Mouse (Mus musculus) stomach, embryonic 16.5 days (tissue): ENCODE data around the gene Smug1. TPM values are rescaled to one million over a fixed set of nuclear protein-coding genes. Genes with fewer than 3 reads are reported as not detected.
A peak's percentile ranks its signal among the peaks of the same experiment; 100 is the strongest.

Experiments
- ATAC-seq: fragments of 200-750 bp; cut with Nextera tagmentation; 2 replicates; pipeline ENCODE4 v1.8.0; 2017; ENCODE audit warnings: moderate number of reproducible peaks, moderate TSS enrichment; ENCODE audit not compliant: insufficient read depth, low FRiP score
- H3K27ac ChIP-seq: fragments of 300-500 bp; sonication (generic); 2 replicates; pipeline ENCODE4 v1.5.1; 2014; ENCODE audit warnings: low read length
- H3K27me3 ChIP-seq: fragments of 300-500 bp; sonication (generic); 2 replicates; pipeline ENCODE4 v1.6.1; 2014; ENCODE audit warnings: low read length, control low read depth, mixed read lengths; ENCODE audit not compliant: control insufficient read depth, insufficient read depth
- H3K36me3 ChIP-seq: fragments of 300-500 bp; sonication (generic); 2 replicates; pipeline ENCODE4 v1.6.1; 2014; ENCODE audit warnings: low read length; ENCODE audit not compliant: control insufficient read depth, insufficient read depth
- H3K4me1 ChIP-seq: fragments of 300-500 bp; sonication (generic); 2 replicates; pipeline ENCODE4 v1.6.1; 2014; ENCODE audit warnings: low read length, control low read depth, mixed read lengths; ENCODE audit not compliant: control insufficient read depth, insufficient read depth
- H3K4me2 ChIP-seq: fragments of 300-500 bp; sonication (generic); 2 replicates; pipeline ENCODE4 v1.6.1; 2014; ENCODE audit warnings: low read depth, low read length, mixed read lengths
- H3K4me3 ChIP-seq: fragments of 300-500 bp; sonication (generic); replicated peaks from 2 replicates; pipeline ENCODE4 v1.5.1; 2014; ENCODE audit warnings: mild to moderate bottlenecking, low read length
- H3K9ac ChIP-seq: fragments of 300-500 bp; sonication (generic); 2 replicates; pipeline ENCODE4 v1.6.1; 2014; ENCODE audit warnings: low read length
- H3K9me3 ChIP-seq: fragments of 300-500 bp; sonication (generic); replicated peaks from 2 replicates; pipeline ENCODE4 v1.6.1; 2016; ENCODE audit warnings: low read length, control low read depth; ENCODE audit not compliant: control insufficient read depth
- WGBS: fragments of 180-500 bp; shearing (Covaris S2); extraction: QIAGEN DNeasy Blood & Tissue Kit; methylation state at CpG from one replicate; pipeline ENCODE4 v1.1.7; 2014; 5-methylcytosine and 5-hydroxymethylcytosine counted together
- polyA plus RNA-seq: library from polyadenylated mRNA; unstranded; fragments of >200 nt; fragmentation: Nextera tagmentation; extraction: Ambion mirVana; gene quantifications from 2 replicates; pipeline ENCODE4 v1.2.1, GENCODE M21; 2015

The Smug1 gene
- polyA plus RNA-seq, 1 experiment from 2014 or later, result 20.1 TPM

DNA sequence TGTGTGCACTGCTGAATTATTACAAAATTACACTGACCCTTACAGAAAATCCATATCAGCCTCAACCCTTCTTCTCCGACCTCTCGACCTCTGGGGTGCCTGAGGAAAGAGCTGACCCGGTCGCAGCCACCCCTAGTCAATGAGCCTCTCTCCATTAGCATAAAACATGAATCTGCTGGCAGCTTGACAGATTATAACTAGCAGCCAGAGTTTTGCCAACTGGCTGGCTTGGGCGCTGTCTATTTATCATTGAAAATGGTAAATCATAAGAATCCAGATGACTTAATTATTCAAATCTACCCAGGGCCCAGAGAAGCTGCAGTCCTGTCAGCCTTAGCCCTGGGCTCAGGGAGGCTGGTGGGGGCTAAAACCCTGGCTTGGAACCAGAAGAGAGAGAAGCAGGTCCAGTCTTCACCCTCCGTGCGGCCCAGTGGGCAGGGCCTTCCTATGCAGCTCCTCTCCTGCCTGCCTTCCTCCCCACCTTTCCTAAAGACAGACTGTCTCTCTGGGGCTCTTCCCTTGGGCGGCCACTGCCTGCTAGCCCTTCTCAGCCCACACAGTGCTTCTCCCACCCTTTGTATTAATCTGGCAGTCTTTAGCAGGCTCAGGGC lies 58.7 kb downstream of the Smug1 start:
- no peaks in the 10 kb centered on the region for H3K36me3 ChIP-seq
- peak overlapping the region; percentile 80 for H3K27ac ChIP-seq
- peak overlapping the region; percentile 9 for H3K4me2 ChIP-seq
- H3K4me3 ChIP-seq, result no peak overlapping the region
- ATAC-seq, result no peak; the same call in 1 of the 2 replicates
- 55% methylated on average over 8 of the region's 8 CpGs for WGBS
- peak overlapping the region; percentile 57 for H3K9ac ChIP-seq
- no peaks in the 10 kb centered on the region for H3K9me3 ChIP-seq
- no peaks in the 10 kb centered on the region; the same call in none of the 2 replicates for H3K27me3 ChIP-seq
- peaks cover 20% of the 10 kb centered on the region; the same call in 1 of the 2 replicates for H3K4me1 ChIP-seq

DNA sequence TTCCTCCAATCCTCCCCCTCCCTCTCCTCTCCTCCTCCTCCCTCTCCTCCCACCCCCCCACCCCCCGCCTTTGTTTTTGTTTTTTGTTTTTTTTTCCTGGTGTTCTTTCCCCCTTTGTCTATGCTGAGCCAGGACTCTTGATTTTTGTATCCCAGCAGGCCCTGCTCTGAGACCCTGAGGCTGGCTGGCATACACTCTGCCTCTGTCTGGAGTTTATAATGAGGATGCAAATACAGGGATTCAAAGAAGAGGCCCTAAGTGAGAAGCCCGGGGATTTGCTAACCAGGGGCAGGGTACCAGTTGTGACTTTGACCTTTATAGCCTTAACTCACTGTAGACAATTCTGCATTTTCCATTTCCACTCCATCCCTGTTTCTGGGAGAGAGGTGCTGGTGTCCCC lies 60.7 kb downstream of the Smug1 start:
- no peak overlapping the region for H3K4me3 ChIP-seq
- 0 out of 2 replicates have a peak, but pooled peaks cover 19% of the 10 kb centered on the region for H3K4me1 ChIP-seq
- H3K9me3 ChIP-seq, result no peaks in the 10 kb centered on the region
- ATAC-seq, result no peak
- 26% methylated on average over 2 of the region's 2 CpGs for whole genome bisulfite sequencing
- H3K4me2 ChIP-seq, result 0 out of 2 replicates have a peak overlapping the region, but pooled peaks have one; percentile 33
- H3K27me3 ChIP-seq, result no peaks in the 10 kb centered on the region; the same call in none of the 2 replicates
- H3K9ac ChIP-seq, result no peak overlapping the region
- H3K27ac ChIP-seq, result 0 out of 2 replicates have a peak overlapping the region, but pooled peaks have one; percentile 80
- no peaks in the 10 kb centered on the region for H3K36me3 ChIP-seq

Other genes with a start within 250 kb of the Smug1 start
- not detected in 2 replicates for gene Hoxc13, start 246.0 kb downstream of the Smug1 start, polyA plus RNA-seq
- gene Hoxc12, start 230.3 kb downstream of the Smug1 start, polyA plus RNA-seq, result not detected in 2 replicates
- gene Hoxc11, start 212.7 kb downstream of the Smug1 start, polyA plus RNA-seq, result not detected in 2 replicates
- 0.06 TPM in 1 of 2 replicates, not detected in the other for gene Hoxc10, start 200.3 kb downstream of the Smug1 start, polyA plus RNA-seq
- 17.5 and 19.4 TPM in 2 replicates for gene Hoxc5, start 199.6 kb downstream of the Smug1 start, polyA plus RNA-seq
- not detected in 2 replicates for gene Hoxc9, start 190.7 kb downstream of the Smug1 start, polyA plus RNA-seq
- gene Hoxc8, start 176.5 kb downstream of the Smug1 start, polyA plus RNA-seq, result 2.0 and 2.5 TPM in 2 replicates
- 3.3 and 3.8 TPM in 2 replicates for gene Hoxc6, start 168.8 kb downstream of the Smug1 start, polyA plus RNA-seq
- 19.0 and 20.0 TPM in 2 replicates for gene Hoxc4, start 148.2 kb downstream of the Smug1 start, polyA plus RNA-seq
- 88.3 and 91.8 TPM in 2 replicates for gene Cbx5, start 72.7 kb upstream of the Smug1 start, polyA plus RNA-seq
- gene Hnrnpa1, start 73.3 kb upstream of the Smug1 start, polyA plus RNA-seq, result 525 and 529 TPM in 2 replicates
- 8.7 and 11.1 TPM in 2 replicates for gene Nfe2, start 91.3 kb upstream of the Smug1 start, polyA plus RNA-seq
- gene Copz1, start 105.6 kb upstream of the Smug1 start, polyA plus RNA-seq, result 265 and 272 TPM in 2 replicates
- gene Gpr84, start 143.5 kb upstream of the Smug1 start, polyA plus RNA-seq, result 0.15 and 0.59 TPM in 2 replicates
- gene Zfp385a, start 173.0 kb upstream of the Smug1 start, polyA plus RNA-seq, result 6.9 and 7.0 TPM in 2 replicates
- 58.9 and 59.0 TPM in 2 replicates for gene Itga5, start 199.7 kb upstream of the Smug1 start, polyA plus RNA-seq